Mouse (Mus musculus) kidney, embryonic 14.5 days (tissue): ENCODE data around the gene Ppp1r9b. TPM values are rescaled to one million over a fixed set of nuclear protein-coding genes. Genes with fewer than 3 reads are reported as not detected.

Source experiments
- ATAC-seq: fragments of 200-750 bp; cut with Nextera tagmentation; 2 replicates; pipeline ENCODE4 v1.8.0; 2017; ENCODE audit warnings: moderate number of reproducible peaks, mild to moderate bottlenecking, moderate TSS enrichment, moderate library complexity; ENCODE audit not compliant: low FRiP score, low TSS enrichment
- H3K27ac ChIP-seq: fragments of 300-500 bp; sonication (generic); 2 replicates; pipeline ENCODE4 v1.5.1; 2014; ENCODE audit warnings: low read depth, mild to moderate bottlenecking, low read length, moderate library complexity, mixed read lengths
- H3K27me3 ChIP-seq: fragments of 300-500 bp; sonication (generic); 2 replicates; pipeline ENCODE4 v1.6.1; 2014; ENCODE audit warnings: mild to moderate bottlenecking, low read length; ENCODE audit not compliant: control insufficient read depth, insufficient read depth
- H3K36me3 ChIP-seq: fragments of 300-500 bp; sonication (generic); 2 replicates; pipeline ENCODE4 v1.6.1; 2014; ENCODE audit warnings: low read length, mixed read lengths; ENCODE audit not compliant: control insufficient read depth, insufficient read depth
- H3K4me1 ChIP-seq: fragments of 300-500 bp; sonication (generic); 2 replicates; pipeline ENCODE4 v1.6.1; 2014; ENCODE audit warnings: low read length, mixed read lengths; ENCODE audit not compliant: control insufficient read depth, insufficient read depth
- H3K4me2 ChIP-seq: fragments of 300-500 bp; sonication (generic); replicated peaks from 2 replicates; pipeline ENCODE4 v1.6.1; 2014; ENCODE audit warnings: low read depth, mild to moderate bottlenecking, low read length
- H3K4me3 ChIP-seq: fragments of 300-500 bp; sonication (generic); 2 replicates; pipeline ENCODE4 v1.5.1; 2014; ENCODE audit warnings: mild to moderate bottlenecking, low read length
- H3K9ac ChIP-seq: fragments of 300-500 bp; sonication (generic); 2 replicates; pipeline ENCODE4 v1.6.1; 2014; ENCODE audit warnings: low read depth, mild to moderate bottlenecking, low read length, moderate library complexity
- H3K9me3 ChIP-seq: fragments of 300-500 bp; sonication (generic); 2 replicates; pipeline ENCODE4 v1.6.1; 2016; ENCODE audit warnings: low read length; ENCODE audit not compliant: control insufficient read depth
- WGBS: fragments of 180-500 bp; shearing (Covaris S2); extraction: QIAGEN DNeasy Blood & Tissue Kit; methylation state at CpG from one replicate; pipeline ENCODE4 v1.1.7; 2014; 5-methylcytosine and 5-hydroxymethylcytosine counted together
- polyA plus RNA-seq: library from polyadenylated mRNA; unstranded; fragments of >200 nt; fragmentation: Nextera tagmentation; extraction: Ambion mirVana; gene quantifications from 2 replicates; pipeline ENCODE4 v1.2.1, GENCODE M21; 2014

The Ppp1r9b gene
- polyA plus RNA-seq, 1 experiment from 2014 or later, result 14.6 TPM

GRCm38 (mm10) chr11:95027850-95028470 is 37.1 kb downstream of the Ppp1r9b start:
- Histone ChIP-seq H3K4me2 (no peak overlapping the region), H3K27ac (no peak overlapping the region), H3K4me3 (no peak overlapping the region), H3K9me3 (no peaks in the 10 kb centered on the region), H3K27me3 (no peaks in the 10 kb centered on the region), H3K36me3 (peaks cover 21% of the 10 kb centered on the region), H3K9ac (no peak overlapping the region), H3K4me1 (peaks cover 23% of the 10 kb centered on the region)
- no peak for ATAC-seq
- WGBS, result 27% methylated on average over 13 of the region's 13 CpGs

GRCm38 (mm10) chr11:95032945-95033344 is 42.1 kb downstream of the Ppp1r9b start:
- Histone ChIP-seq H3K9ac (no peak overlapping the region), H3K9me3 (no peaks in the 10 kb centered on the region), H3K27ac (no peak overlapping the region), H3K4me1 (0 out of 2 replicates have a peak, but pooled peaks cover 5% of the 10 kb centered on the region), H3K4me3 (no peak overlapping the region), H3K4me2 (no peak overlapping the region), H3K27me3 (no peaks in the 10 kb centered on the region), H3K36me3 (peaks cover 2% of the 10 kb centered on the region; the same call in 1 of the 2 replicates)
- no peak for ATAC-seq
- WGBS, result 24% methylated on average over 6 of the region's 6 CpGs

DNA sequence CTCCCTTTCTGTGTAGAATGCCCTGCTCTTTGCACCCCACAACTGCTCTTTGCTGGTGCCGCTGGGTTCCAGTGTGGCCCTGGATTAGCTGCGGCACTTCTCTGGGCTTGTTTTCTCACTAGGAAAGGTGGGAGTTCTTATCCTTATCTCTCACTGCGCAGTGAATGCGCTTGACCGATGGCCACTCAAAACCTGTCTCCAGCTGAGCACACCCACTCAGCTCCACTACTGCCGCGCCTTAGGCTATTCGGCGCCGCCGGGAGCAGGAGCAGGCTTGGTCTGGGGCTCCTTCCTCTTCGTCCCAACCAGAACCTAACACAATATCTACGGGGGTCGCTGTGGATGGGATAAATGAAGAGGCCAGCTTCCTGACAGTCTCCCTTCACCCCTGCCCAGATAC is 42.8 kb downstream of the Ppp1r9b start:
- no peak overlapping the region for H3K4me3 ChIP-seq
- H3K4me2 ChIP-seq, result no peak overlapping the region
- H3K4me1 ChIP-seq, result 0 out of 2 replicates have a peak, but pooled peaks cover 5% of the 10 kb centered on the region
- no peak for ATAC-seq
- no peaks in the 10 kb centered on the region for H3K27me3 ChIP-seq
- H3K36me3 ChIP-seq, result peaks cover 6% of the 10 kb centered on the region; the same call in 1 of the 2 replicates
- H3K27ac ChIP-seq, result no peak overlapping the region
- WGBS, result 73% methylated on average over 14 of the region's 14 CpGs
- H3K9me3 ChIP-seq, result no peaks in the 10 kb centered on the region
- H3K9ac ChIP-seq, result no peak overlapping the region

DNA sequence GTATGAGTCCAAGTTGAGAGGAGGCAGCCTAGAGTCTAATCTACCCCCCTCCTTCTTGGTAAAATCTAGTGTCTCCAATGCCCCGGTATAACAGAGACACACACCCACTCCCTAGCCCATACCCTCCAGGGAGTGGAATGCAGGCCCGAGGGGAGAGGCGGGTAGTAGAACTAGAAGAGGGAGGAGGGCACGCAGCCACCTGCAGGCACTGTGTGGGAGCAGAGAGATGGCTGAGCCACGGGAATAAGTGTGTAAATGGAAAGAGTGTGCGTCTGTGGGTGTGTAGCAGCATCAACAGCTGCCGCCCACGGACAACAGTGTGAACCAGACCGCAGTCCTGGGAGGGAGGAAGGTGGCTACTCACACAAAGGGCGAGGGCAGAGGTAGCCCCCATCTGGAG is 44.1 kb downstream of the Ppp1r9b start:
- H3K27me3 ChIP-seq, result no peaks in the 10 kb centered on the region
- H3K9me3 ChIP-seq, result no peaks in the 10 kb centered on the region
- ATAC-seq, result no peak
- no peak overlapping the region for H3K4me2 ChIP-seq
- no peak overlapping the region for H3K4me3 ChIP-seq
- WGBS, result 67% methylated on average over 10 of the region's 10 CpGs
- H3K9ac ChIP-seq, result no peak overlapping the region
- H3K4me1 ChIP-seq, result 0 out of 2 replicates have a peak, but pooled peaks cover 5% of the 10 kb centered on the region
- no peak overlapping the region for H3K27ac ChIP-seq
- H3K36me3 ChIP-seq, result peaks cover 6% of the 10 kb centered on the region; the same call in 1 of the 2 replicates

DNA sequence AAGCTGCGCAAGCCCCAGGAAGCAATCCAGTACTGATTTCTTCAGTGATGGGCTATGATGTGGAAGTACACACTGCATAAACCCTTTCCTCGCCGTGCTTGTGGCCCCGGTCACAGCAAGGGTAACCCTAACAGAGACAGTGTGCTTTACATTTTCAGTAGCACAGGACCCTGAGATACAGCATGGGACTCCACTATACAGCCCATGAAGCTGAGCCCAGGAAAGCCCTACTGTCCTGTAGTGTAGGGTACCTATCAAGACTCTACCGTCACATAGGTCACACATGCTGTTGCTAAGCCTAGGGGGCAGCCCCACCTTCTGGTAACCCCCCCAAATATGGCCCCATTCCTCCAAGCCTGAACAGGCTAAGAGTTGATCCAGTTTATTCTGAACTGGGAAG is 45.7 kb downstream of the Ppp1r9b start:
- ATAC-seq, result no peak
- Histone ChIP-seq H3K4me2 (no peak overlapping the region), H3K36me3 (peaks cover 6% of the 10 kb centered on the region; the same call in 1 of the 2 replicates), H3K4me1 (peaks cover 11% of the 10 kb centered on the region; the same call in 1 of the 2 replicates), H3K27ac (no peak overlapping the region), H3K4me3 (no peak overlapping the region), H3K9me3 (no peaks in the 10 kb centered on the region), H3K9ac (no peak overlapping the region), H3K27me3 (no peaks in the 10 kb centered on the region)
- WGBS, result 95% methylated on average over 5 of the region's 5 CpGs

- ATAC-seq, result no peak
- Histone ChIP-seq H3K36me3 (peaks cover 6% of the 10 kb centered on the region; the same call in 1 of the 2 replicates), H3K9me3 (no peaks in the 10 kb centered on the region), H3K27ac (no peak overlapping the region), H3K4me2 (no peak overlapping the region), H3K4me3 (no peak overlapping the region), H3K9ac (no peak overlapping the region), H3K4me1 (peaks cover 15% of the 10 kb centered on the region; the same call in 1 of the 2 replicates), H3K27me3 (no peaks in the 10 kb centered on the region)
- 46% methylated on average over 6 of the region's 6 CpGs for WGBS
Measured at GRCm38 (mm10) chr11:95037306-95037705, 46.5 kb downstream of the Ppp1r9b start.

GRCm38 (mm10) chr11:95038156-95038817 is 47.5 kb downstream of the Ppp1r9b start:
- Histone ChIP-seq H3K9me3 (no peaks in the 10 kb centered on the region), H3K4me1 (peaks cover 14% of the 10 kb centered on the region; the same call in 1 of the 2 replicates), H3K36me3 (peaks cover 6% of the 10 kb centered on the region; the same call in 1 of the 2 replicates), H3K4me2 (no peak overlapping the region), H3K27ac (no peak overlapping the region), H3K27me3 (no peaks in the 10 kb centered on the region), H3K9ac (no peak overlapping the region), H3K4me3 (no peak overlapping the region)
- 79% methylated on average over 14 of the region's 14 CpGs for WGBS
- no peak for ATAC-seq

GRCm38 (mm10) chr11:95038818-95039655 is 48.2 kb downstream of the Ppp1r9b start:
- H3K9me3 ChIP-seq, result no peaks in the 10 kb centered on the region
- peaks cover 10% of the 10 kb centered on the region; the same call in 1 of the 2 replicates for H3K4me1 ChIP-seq
- H3K4me2 ChIP-seq, result no peak overlapping the region
- ATAC-seq, result no peak
- H3K4me3 ChIP-seq, result no peak overlapping the region
- WGBS, result 84% methylated on average over 13 of the region's 13 CpGs
- no peaks in the 10 kb centered on the region for H3K27me3 ChIP-seq
- no peak overlapping the region for H3K9ac ChIP-seq
- no peak overlapping the region for H3K27ac ChIP-seq
- H3K36me3 ChIP-seq, result peaks cover 6% of the 10 kb centered on the region; the same call in 1 of the 2 replicates
